Mouse (Mus musculus) intestine, postnatal 0 days (tissue): ENCODE measurements at regions not wholly inside any gene's neighbourhood (a gene's known extent, or its start where the extent isn't known, plus 50 kb on each side); places are given as distances from the start of the nearest gene placed in this dataset.
"Not testable (repeated sequence)": the region's sequence is repeated elsewhere in the genome, so short reads cannot be mapped to it uniquely, and the experiment has no call there.

Source experiments
- ATAC-seq: fragments of 200-750 bp; cut with Nextera tagmentation; 2 replicates; pipeline ENCODE4 v1.8.0; 2017; ENCODE audit warnings: mild to moderate bottlenecking, moderate TSS enrichment, moderate library complexity
- H3K27ac ChIP-seq: fragments of 300-500 bp; sonication (generic); 2 replicates; pipeline ENCODE4 v1.5.1; 2014; ENCODE audit warnings: mild to moderate bottlenecking, low read depth, low read length, moderate library complexity
- H3K27me3 ChIP-seq: fragments of 300-500 bp; sonication (generic); replicated peaks from 2 replicates; pipeline ENCODE4 v1.6.1; 2014; ENCODE audit warnings: low read length, mixed read lengths; ENCODE audit not compliant: control insufficient read depth, insufficient read depth
- H3K36me3 ChIP-seq: fragments of 300-500 bp; sonication (generic); 2 replicates; pipeline ENCODE4 v1.6.1; 2014; ENCODE audit warnings: mild to moderate bottlenecking, moderate library complexity; ENCODE audit not compliant: control insufficient read depth, insufficient read depth
- H3K4me1 ChIP-seq: fragments of 300-500 bp; sonication (generic); replicated peaks from 2 replicates; pipeline ENCODE4 v1.6.1; 2014; ENCODE audit warnings: antibody characterized with exemption, low read length, mixed read lengths; ENCODE audit not compliant: control insufficient read depth, insufficient read depth
- H3K4me2 ChIP-seq: fragments of 300-500 bp; sonication (generic); replicated peaks from 2 replicates; pipeline ENCODE4 v1.6.1; 2014; ENCODE audit warnings: low read depth, mild to moderate bottlenecking, moderate library complexity
- H3K4me3 ChIP-seq: fragments of 300-500 bp; sonication (generic); 2 replicates; pipeline ENCODE4 v1.5.1; 2014; ENCODE audit warnings: low read depth, low read length
- H3K9ac ChIP-seq: fragments of 300-500 bp; sonication (generic); 2 replicates; pipeline ENCODE4 v1.6.1; 2014; ENCODE audit warnings: mild to moderate bottlenecking, low read depth, low read length
- H3K9me3 ChIP-seq: fragments of 300-500 bp; sonication (generic); 2 replicates; pipeline ENCODE4 v1.6.1; 2016; ENCODE audit warnings: mixed run types; ENCODE audit not compliant: control insufficient read depth
- CTCF ChIP-seq: sonication (generic); IDR thresholded peaks from 2 replicates; pipeline ENCODE4 v1.5.1; 2016; ENCODE audit warnings: low read depth, mild to moderate bottlenecking, control low read depth, antibody characterized with exemption, moderate library complexity
- WGBS: fragments of 180-500 bp; shearing (Covaris S2); extraction: QIAGEN DNeasy Blood & Tissue Kit; methylation state at CpG from one replicate; pipeline ENCODE4 v1.1.7; 2014; 5-methylcytosine and 5-hydroxymethylcytosine counted together

DNA sequence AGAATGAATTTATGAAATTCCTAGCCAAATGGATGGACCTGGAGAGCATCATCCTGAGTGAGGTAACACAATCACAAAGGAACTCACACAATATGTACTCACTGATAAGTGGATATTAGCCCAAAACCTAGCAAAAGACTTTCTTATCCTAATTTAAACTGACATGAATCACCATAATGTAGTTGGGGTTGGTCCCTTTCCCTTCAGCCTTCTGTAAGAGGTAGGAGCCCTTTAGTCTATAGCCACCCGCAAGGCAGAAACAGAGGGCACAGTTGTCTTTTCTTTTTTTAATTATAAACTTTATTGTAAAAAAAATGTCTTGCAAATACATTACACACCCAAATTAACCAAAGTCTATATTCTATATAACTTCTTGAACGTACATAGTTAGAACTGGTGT, 81.3 kb downstream of the Ogfrl1 start:
- H3K27me3 ChIP-seq, H3K9ac ChIP-seq, H3K4me3 ChIP-seq, H3K9me3 ChIP-seq, H3K4me1 ChIP-seq, H3K4me2 ChIP-seq, H3K27ac ChIP-seq, ATAC-seq, H3K36me3 ChIP-seq: not testable (repeated sequence)
- WGBS = 95% methylated on average over 2 of the region's 2 CpGs

DNA sequence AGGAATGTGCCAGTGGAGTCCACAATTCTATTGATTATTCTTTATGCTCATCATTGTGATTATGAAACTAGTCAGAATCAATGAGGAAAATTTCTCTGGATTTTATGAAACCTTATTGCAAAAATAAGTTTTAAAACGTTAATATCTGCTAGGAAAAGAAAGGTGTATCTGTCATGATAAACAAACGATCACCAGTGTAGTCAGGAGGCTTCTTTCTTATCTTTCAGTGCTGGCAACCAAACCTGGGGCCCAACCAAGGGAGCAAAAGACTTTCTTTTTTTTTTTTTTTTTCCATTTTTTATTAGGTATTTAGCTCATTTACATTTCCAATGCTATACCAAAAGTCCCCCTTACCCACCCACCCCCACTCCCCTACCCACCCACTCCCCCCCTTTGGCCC, 82.7 kb downstream of the Ogfrl1 start:
- not testable (repeated sequence) for ATAC-seq, H3K4me2 ChIP-seq, H3K4me3 ChIP-seq, H3K9ac ChIP-seq, H3K27me3 ChIP-seq, H3K4me1 ChIP-seq, H3K36me3 ChIP-seq, H3K9me3 ChIP-seq, H3K27ac ChIP-seq
- WGBS = 80% methylated on average over 2 of the region's 2 CpGs

DNA sequence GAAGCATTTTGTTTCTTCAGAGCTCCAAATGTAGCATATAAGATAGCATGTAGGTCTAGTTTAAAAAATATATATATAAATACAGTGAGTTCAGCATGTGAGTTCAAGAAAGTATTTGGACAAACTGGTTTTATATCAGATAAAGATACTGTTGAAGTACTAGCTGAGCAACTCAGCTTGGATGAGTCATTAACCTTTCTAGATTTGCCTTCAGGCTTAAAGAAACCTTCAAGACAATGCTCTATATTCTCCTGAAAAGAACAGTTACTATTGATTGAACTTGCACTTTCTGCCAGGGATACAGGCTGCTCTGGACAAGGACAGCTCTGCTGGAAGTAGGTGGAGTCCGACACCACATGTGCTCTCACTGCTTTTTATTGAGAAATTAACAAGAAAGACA, 104.9 kb downstream of the Ogfrl1 start:
- Histone ChIP-seq H3K9ac (no peak overlapping the region), H3K4me3 (no peak overlapping the region), H3K27ac (no peak overlapping the region), H3K27me3 (no peaks in the 10 kb centered on the region), H3K4me1 (no peaks in the 10 kb centered on the region), H3K36me3 (no peaks in the 10 kb centered on the region), H3K4me2 (no peak overlapping the region), H3K9me3 (no peaks in the 10 kb centered on the region)
- WGBS = 94% methylated on average over 1 of the region's 1 CpGs
- no peak for TF ChIP-seq CTCF
- no peak for ATAC-seq

DNA sequence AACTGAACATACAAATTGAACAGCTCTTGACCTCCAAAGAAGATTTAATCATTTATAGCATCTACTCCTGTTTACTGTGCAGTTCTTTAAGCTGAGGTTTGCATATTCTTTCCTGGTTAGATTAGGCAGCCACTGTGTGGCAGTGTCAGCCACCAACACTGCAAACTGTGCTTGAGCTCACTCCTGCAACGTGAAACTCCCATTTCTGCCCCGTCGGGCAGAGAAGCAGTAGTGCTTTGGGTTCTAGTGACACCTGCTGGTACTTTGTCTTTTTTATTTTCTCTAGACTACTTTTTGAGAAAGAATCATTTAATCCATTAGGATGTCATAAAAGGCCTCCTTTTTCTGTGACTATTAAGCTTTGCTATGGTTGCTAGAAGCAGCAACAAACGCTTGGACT, 110.8 kb downstream of the Ogfrl1 start:
- 24% methylated on average over 4 of the region's 4 CpGs for WGBS
- ATAC-seq = peak; percentile 74
- no peak overlapping the region for H3K4me2 ChIP-seq
- no peaks in the 10 kb centered on the region for H3K9me3 ChIP-seq
- H3K4me3 ChIP-seq = no peak overlapping the region
- no peaks in the 10 kb centered on the region for H3K4me1 ChIP-seq
- no peak overlapping the region for H3K9ac ChIP-seq
- H3K36me3 ChIP-seq = no peaks in the 10 kb centered on the region
- H3K27ac ChIP-seq = no peak overlapping the region
- peak; percentile 89 for TF ChIP-seq CTCF
- no peaks in the 10 kb centered on the region for H3K27me3 ChIP-seq

DNA sequence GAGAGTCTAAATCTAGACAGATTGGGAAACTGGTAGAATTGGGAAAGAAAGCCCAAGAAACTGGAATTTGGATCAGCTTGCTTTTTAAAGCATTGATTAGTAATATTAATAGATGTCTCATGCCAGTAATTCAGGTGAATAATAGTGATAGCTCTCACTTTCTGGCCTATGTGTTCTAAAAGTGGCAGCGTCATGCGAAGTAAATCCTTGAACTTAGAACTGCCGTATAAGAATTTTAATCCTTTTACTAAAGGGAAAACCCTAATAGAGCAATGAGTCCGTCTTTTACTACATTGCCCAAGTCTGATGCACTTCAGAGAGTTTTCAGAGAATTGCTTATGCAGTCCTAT, 114.7 kb downstream of the Ogfrl1 start:
- no peaks in the 10 kb centered on the region for H3K36me3 ChIP-seq
- H3K9ac ChIP-seq = no peak overlapping the region
- no peaks in the 10 kb centered on the region for H3K9me3 ChIP-seq
- H3K4me2 ChIP-seq = no peak overlapping the region
- no peak overlapping the region for H3K4me3 ChIP-seq
- no peak overlapping the region for H3K27ac ChIP-seq
- ATAC-seq = no peak
- no peaks in the 10 kb centered on the region for H3K27me3 ChIP-seq
- H3K4me1 ChIP-seq = no peaks in the 10 kb centered on the region
- WGBS = 94% methylated on average over 4 of the region's 4 CpGs
- TF ChIP-seq CTCF = no peak

DNA sequence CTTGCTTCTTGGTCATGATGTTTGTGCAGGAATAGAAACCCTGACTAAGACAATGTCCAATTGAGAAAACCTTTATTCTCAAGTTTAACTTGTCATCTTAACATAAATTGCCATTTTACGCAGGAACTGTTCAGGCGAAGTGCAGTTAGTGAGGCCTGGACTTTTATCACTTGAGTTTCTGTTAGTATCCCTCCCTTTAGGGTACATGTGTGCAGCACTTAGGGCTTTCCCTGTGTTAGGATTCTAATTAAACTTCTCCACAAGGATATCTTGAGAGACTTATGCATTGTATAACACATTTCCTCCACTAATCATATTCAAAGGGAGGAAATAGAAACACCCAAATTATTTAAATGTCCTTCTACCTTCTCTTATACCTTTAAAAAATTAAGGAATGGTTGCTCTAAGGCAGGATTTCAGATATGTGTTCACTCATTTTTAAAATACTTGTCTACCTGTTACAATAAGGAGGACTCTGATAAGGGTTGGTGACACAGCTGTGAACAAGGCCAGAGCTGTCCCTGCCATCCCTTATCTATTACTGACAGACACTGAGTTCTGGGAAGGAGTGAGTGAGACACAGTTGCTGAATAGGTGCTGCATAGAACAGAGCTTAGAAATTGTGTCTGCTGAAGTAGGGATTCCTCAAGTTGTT, 115.2 kb downstream of the Ogfrl1 start:
- no peak for ATAC-seq
- H3K4me2 ChIP-seq = no peak overlapping the region
- H3K27me3 ChIP-seq = no peaks in the 10 kb centered on the region
- H3K4me1 ChIP-seq = no peaks in the 10 kb centered on the region
- no peak for TF ChIP-seq CTCF
- H3K27ac ChIP-seq = no peak overlapping the region
- no peaks in the 10 kb centered on the region for H3K36me3 ChIP-seq
- H3K9me3 ChIP-seq = no peaks in the 10 kb centered on the region
- no peak overlapping the region for H3K9ac ChIP-seq
- no peak overlapping the region for H3K4me3 ChIP-seq
- WGBS = 92% methylated on average over 2 of the region's 2 CpGs

DNA sequence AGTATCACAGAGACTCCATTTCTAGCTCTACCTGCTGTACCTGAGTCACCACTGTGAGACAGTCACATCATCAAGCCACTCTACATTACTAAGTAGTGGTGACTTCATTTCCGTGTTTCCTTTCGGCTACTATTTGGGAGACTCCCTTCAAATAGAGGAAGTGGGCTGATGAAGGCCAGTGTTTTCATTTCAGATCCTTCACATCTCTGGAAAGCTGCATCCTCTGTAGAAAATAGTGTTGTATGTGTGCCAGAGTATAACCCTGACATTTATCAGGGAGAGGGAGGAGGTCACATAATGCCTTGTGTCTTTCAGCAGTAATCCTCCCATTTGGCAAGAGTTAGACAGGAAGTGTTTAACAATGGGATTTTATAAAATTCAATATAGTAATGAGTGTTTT, 117.7 kb downstream of the Ogfrl1 start:
- Histone ChIP-seq H3K9me3 (no peaks in the 10 kb centered on the region), H3K27me3 (no peaks in the 10 kb centered on the region), H3K4me3 (no peak overlapping the region), H3K27ac (no peak overlapping the region), H3K9ac (no peak overlapping the region), H3K36me3 (no peaks in the 10 kb centered on the region), H3K4me2 (no peak overlapping the region), H3K4me1 (no peaks in the 10 kb centered on the region)
- 81% methylated on average over 2 of the region's 2 CpGs for WGBS
- ATAC-seq = no peak
- TF ChIP-seq CTCF = no peak
